Mouse (Mus musculus) C2C12 (cell line): ENCODE measurements around the gene Ptprn2. TPM values are rescaled to one million over a fixed set of nuclear protein-coding genes. Genes with fewer than 3 reads are reported as not detected.

Experiments
- H3K27me3 ChIP-seq: one replicate; pipeline ENCODE4 v1.6.1; 2011; ENCODE audit not compliant: control insufficient read depth, insufficient read depth, insufficient read length
- H3K36me3 ChIP-seq: one replicate; pipeline ENCODE4 v1.6.1; 2011; ENCODE audit not compliant: control insufficient read depth, insufficient read depth
- H3K4me3 ChIP-seq: one replicate; pipeline ENCODE4 v1.5.1; 2011; ENCODE audit warnings: mild to moderate bottlenecking, control low read depth; ENCODE audit not compliant: poor library complexity, insufficient read depth, severe bottlenecking
- H3K79me2 ChIP-seq: one replicate; pipeline ENCODE4 v1.6.1; 2011; ENCODE audit not compliant: control insufficient read depth, insufficient read depth
- H3K79me3 ChIP-seq: one replicate; pipeline ENCODE4 v1.6.1; 2011; ENCODE audit warnings: low read depth, control low read depth
- H3ac ChIP-seq: one replicate; pipeline ENCODE3; 2011; ENCODE audit warnings: low read depth; ENCODE audit not compliant: control insufficient read depth, insufficient read length
- CEBPB ChIP-seq: IDR thresholded peaks from one replicate; pipeline ENCODE4 v1.6.1; 2011; ENCODE audit warnings: low read depth, mild to moderate bottlenecking, control low read depth, moderate library complexity
- CTCF ChIP-seq: IDR thresholded peaks from one replicate; pipeline ENCODE4 v1.5.1; 2011; ENCODE audit not compliant: control insufficient read depth, insufficient read depth, insufficient read length
- FOSL1 ChIP-seq: IDR thresholded peaks from one replicate; pipeline ENCODE4 v1.8.0; 2011; ENCODE audit warnings: mild to moderate bottlenecking, low read length; ENCODE audit not compliant: poor library complexity, insufficient read depth, severe bottlenecking
- MAX ChIP-seq: IDR thresholded peaks from one replicate; pipeline ENCODE4 v1.6.1; 2011; ENCODE audit warnings: mild to moderate bottlenecking, control low read depth
- MYOD1 ChIP-seq: IDR thresholded peaks from one replicate; pipeline ENCODE4 v1.6.1; 2011; ENCODE audit warnings: low read depth; ENCODE audit not compliant: control insufficient read depth, insufficient read length
- MYOG ChIP-seq: IDR thresholded peaks from one replicate; pipeline ENCODE4 v1.6.1; 2011; ENCODE audit not compliant: control insufficient read depth, insufficient read length; ENCODE audit errors: extremely low read depth
- USF1 ChIP-seq: IDR thresholded peaks from one replicate; pipeline ENCODE4 v1.6.1; 2011; ENCODE audit warnings: low read depth, mild to moderate bottlenecking, control low read depth, moderate library complexity
- polyA plus RNA-seq: library from polyadenylated mRNA; unstranded; fragments of >200 nt; fragmentation: generic; extraction: Trizol; gene quantifications from one replicate; pipeline ENCODE4 v1.2.1, GENCODE M21; 2012; ENCODE audit warnings: missing spikeins

Ptprn2 gene
- polyA plus RNA-seq, 1 experiment, result 0.41 TPM

DNA sequence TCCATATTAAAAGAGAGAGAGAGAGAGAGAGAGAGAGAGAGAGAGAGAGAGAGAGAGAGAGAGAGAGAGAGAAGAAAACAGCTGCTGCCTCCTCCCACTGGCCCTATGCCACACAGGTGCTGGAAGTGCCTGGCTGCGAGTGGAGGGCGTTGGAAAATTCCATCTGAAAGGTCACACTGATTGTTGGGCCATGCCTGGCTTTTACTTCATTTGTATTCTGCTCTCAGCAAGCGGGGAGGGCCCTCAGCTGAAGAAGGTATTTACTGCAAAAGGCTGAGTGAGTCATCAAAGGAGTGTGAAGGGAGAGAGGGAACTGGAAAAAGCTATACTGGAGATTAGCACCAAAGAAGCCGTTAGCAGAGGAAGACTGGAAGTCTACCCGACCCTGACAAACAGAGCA, 99.5 kb downstream of the Ptprn2 start:
- Histone ChIP-seq H3K79me3 (no peaks in the 10 kb centered on the region), H3K79me2 (no peaks in the 10 kb centered on the region), H3K27me3 (no peaks in the 10 kb centered on the region), H3K4me3 (no peak overlapping the region), H3ac (no peak overlapping the region), H3K36me3 (no peaks in the 10 kb centered on the region)
- TF ChIP-seq MYOG (no peak), MYOD1 (no peak), MAX (no peak), USF1 (no peak)

GRCm38 (mm10) chr12:116586167-116586566, 100.6 kb downstream of the Ptprn2 start:
- Histone ChIP-seq H3K79me2 (no peaks in the 10 kb centered on the region), H3K79me3 (no peaks in the 10 kb centered on the region), H3K27me3 (no peaks in the 10 kb centered on the region), H3K4me3 (no peak overlapping the region), H3K36me3 (no peaks in the 10 kb centered on the region), H3ac (no peak overlapping the region)
- TF ChIP-seq MAX, result no peak
- TF ChIP-seq CEBPB, result no peak
- TF ChIP-seq MYOG, result no peak
- TF ChIP-seq MYOD1, result no peak
- TF ChIP-seq FOSL1, result no peak

DNA sequence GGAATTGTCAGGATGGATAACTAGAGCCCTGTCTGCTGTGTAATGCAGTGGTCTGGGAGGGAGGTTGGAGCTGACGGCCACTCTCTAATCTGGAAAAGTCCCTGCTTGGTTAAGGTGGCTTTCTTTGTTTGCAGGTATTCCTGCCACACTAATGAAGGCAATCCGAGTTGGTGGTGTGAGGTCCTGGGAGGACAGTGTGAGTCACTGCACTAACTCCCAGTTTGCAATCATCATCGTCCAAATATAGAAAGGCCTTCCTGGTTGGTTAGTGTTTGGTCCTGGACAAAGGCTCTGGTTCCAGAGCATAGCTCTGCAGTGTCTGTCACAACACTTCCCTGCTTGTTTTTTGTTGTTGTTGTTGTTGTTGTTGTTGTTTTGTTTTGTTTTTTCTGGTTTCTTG, 102.0 kb downstream of the Ptprn2 start:
- no peaks in the 10 kb centered on the region for H3K79me2 ChIP-seq
- H3K4me3 ChIP-seq, result no peak overlapping the region
- H3ac ChIP-seq, result no peak overlapping the region
- H3K79me3 ChIP-seq, result no peaks in the 10 kb centered on the region
- no peaks in the 10 kb centered on the region for H3K36me3 ChIP-seq
- TF ChIP-seq MAX, result no peak
- no peak for TF ChIP-seq CTCF
- no peak for TF ChIP-seq MYOD1
- TF ChIP-seq MYOG, result no peak
- TF ChIP-seq FOSL1, result no peak
- TF ChIP-seq USF1, result no peak
- TF ChIP-seq CEBPB, result no peak
- no peaks in the 10 kb centered on the region for H3K27me3 ChIP-seq

GRCm38 (mm10) chr12:116590076-116590475, 104.6 kb downstream of the Ptprn2 start:
- Histone ChIP-seq H3K4me3 (no peak overlapping the region), H3K79me2 (no peaks in the 10 kb centered on the region), H3ac (no peak overlapping the region), H3K27me3 (no peaks in the 10 kb centered on the region), H3K79me3 (no peaks in the 10 kb centered on the region), H3K36me3 (no peaks in the 10 kb centered on the region)
- TF ChIP-seq USF1 (no peak), MYOD1 (no peak), CTCF (no peak), MAX (no peak), CEBPB (no peak), FOSL1 (no peak), MYOG (no peak)

GRCm38 (mm10) chr12:116594457-116594856, 108.9 kb downstream of the Ptprn2 start:
- Histone ChIP-seq H3K79me2 (no peaks in the 10 kb centered on the region), H3K27me3 (no peaks in the 10 kb centered on the region), H3ac (no peak overlapping the region), H3K79me3 (no peaks in the 10 kb centered on the region), H3K4me3 (no peak overlapping the region), H3K36me3 (no peaks in the 10 kb centered on the region)
- TF ChIP-seq MYOD1 (no peak), CTCF (no peak), MAX (no peak), FOSL1 (no peak), CEBPB (no peak), USF1 (no peak), MYOG (no peak)

- Histone ChIP-seq H3K79me3 (no peaks in the 10 kb centered on the region), H3K79me2 (no peaks in the 10 kb centered on the region), H3K4me3 (no peak overlapping the region), H3K27me3 (no peaks in the 10 kb centered on the region), H3ac (no peak overlapping the region), H3K36me3 (no peaks in the 10 kb centered on the region)
- TF ChIP-seq CEBPB (no peak), MYOD1 (no peak), FOSL1 (no peak), MYOG (no peak)
Measured at GRCm38 (mm10) chr12:116594866-116595610, 109.5 kb downstream of the Ptprn2 start.
